Mouse (Mus musculus) thymus, postnatal 4 days (tissue): ENCODE data around the gene Rsph3b.
"Not testable (repeated sequence)": the region's sequence is repeated elsewhere in the genome, so short reads cannot be mapped to it uniquely, and the experiment has no call there.

Experiments used
- DNase-seq: peaks from one replicate; pipeline ENCODE4 v3.0.0; 2021

Rsph3b gene

GRCm38 (mm10) chr17:6947984-6948768 is at the start of gene Rsph3b:
Gene Rsph3b (minus strand): TSS chr17:6948682.
- DNase-seq = peak; percentile 81

- not testable (repeated sequence) for DNase-seq
Measured at GRCm38 (mm10) chr17:6997778-6998490, 49.5 kb upstream of the Rsph3b start.

GRCm38 (mm10) chr17:6996826-6997225 is 48.3 kb upstream of the Rsph3b start:
- not testable (repeated sequence) for DNase-seq

GRCm38 (mm10) chr17:6995504-6995903 is 47.0 kb upstream of the Rsph3b start:
- not testable (repeated sequence) for DNase-seq

- DNase-seq = not testable (repeated sequence)
Measured at GRCm38 (mm10) chr17:6986118-6986517, 37.6 kb upstream of the Rsph3b start.

- not testable (repeated sequence) for DNase-seq
Measured at GRCm38 (mm10) chr17:6980144-6980543, 31.7 kb upstream of the Rsph3b start.

GRCm38 (mm10) chr17:6979380-6979779 is 30.9 kb upstream of the Rsph3b start:
- DNase-seq = peak; percentile 15

- DNase-seq = peak; percentile 78
Measured at GRCm38 (mm10) chr17:6978287-6979248, 30.1 kb upstream of the Rsph3b start, which contains the start of gene Gm49721. Gene Gm49721 (plus strand): TSS chr17:6978904.

GRCm38 (mm10) chr17:6974985-6975384 is 26.5 kb upstream of the Rsph3b start:
- not testable (repeated sequence) for DNase-seq

- not testable (repeated sequence) for DNase-seq
Measured at GRCm38 (mm10) chr17:6972836-6973396, 24.4 kb upstream of the Rsph3b start.

- DNase-seq = not testable (repeated sequence)
Measured at GRCm38 (mm10) chr17:6971238-6971637, 22.8 kb upstream of the Rsph3b start.

GRCm38 (mm10) chr17:6970334-6970733 is 21.9 kb upstream of the Rsph3b start, which contains the start of gene Rnaset2b:
Gene Rnaset2b (plus strand): TSS chr17:6970634.
- not testable (repeated sequence) for DNase-seq

- not testable (repeated sequence) for DNase-seq
Measured at GRCm38 (mm10) chr17:6967673-6968072, 19.2 kb upstream of the Rsph3b start.

GRCm38 (mm10) chr17:6965364-6965763 is 16.9 kb upstream of the Rsph3b start:
- DNase-seq = peak; percentile 58

- not testable (repeated sequence) for DNase-seq
Measured at GRCm38 (mm10) chr17:6962936-6963335, 14.5 kb upstream of the Rsph3b start.

- peak; percentile 45 for DNase-seq
Measured at GRCm38 (mm10) chr17:6962339-6962738, 13.9 kb upstream of the Rsph3b start.

GRCm38 (mm10) chr17:6961181-6962000 is 12.9 kb upstream of the Rsph3b start:
- DNase-seq = peak; percentile 22

GRCm38 (mm10) chr17:6960776-6961175 is 12.3 kb upstream of the Rsph3b start, which contains the start of gene Tagap1:
Gene Tagap1 (minus strand): TSS chr17:6961156.
- DNase-seq = peak; percentile 70

- not testable (repeated sequence) for DNase-seq
Measured at GRCm38 (mm10) chr17:6960349-6960748, 11.9 kb upstream of the Rsph3b start.

- not testable (repeated sequence) for DNase-seq
Measured at GRCm38 (mm10) chr17:6959543-6960259, 11.2 kb upstream of the Rsph3b start.
